Mouse (Mus musculus): Measurements from ENCODE around the gene Hspb9. TPM values are rescaled to one million over a fixed set of nuclear protein-coding genes. Genes with fewer than 3 reads are reported as not detected.

Gene Hspb9
- polyA plus RNA-seq, 1 experiment from 2014 or later = 0.19 TPM

- Histone ChIP-seq H3K4me3 (0 out of 2 replicates have a peak overlapping the region, but pooled peaks have one; percentile 12), H3K9me3 (no peaks in the 10 kb centered on the region), H3K36me3 (peaks cover 25% of the 10 kb centered on the region), H3K27me3 (ENCODE audit: insufficient read depth, poor library complexity, severe bottlenecking) (no peaks in the 10 kb centered on the region), H3K27ac (peak overlapping the region; percentile 56), H3K4me1 (peaks cover 53% of the 10 kb centered on the region)
- no peak for DNase-seq (ENCODE audit: low spot score)
- 41% methylated on average over 2 of the region's 2 CpGs for WGBS
Observed at GRCm38 (mm10) chr11:100722493-100723028, 8.9 kb downstream of the Hspb9 start.

- Histone ChIP-seq H3K27me3 (ENCODE audit: insufficient read depth, poor library complexity, severe bottlenecking) (no peaks in the 10 kb centered on the region), H3K4me3 (no peak overlapping the region; the same call in 1 of the 2 replicates), H3K27ac (peak overlapping the region; percentile 57), H3K9me3 (no peaks in the 10 kb centered on the region), H3K36me3 (peaks cover 17% of the 10 kb centered on the region), H3K4me1 (peaks cover 48% of the 10 kb centered on the region)
- DNase-seq (ENCODE audit: low spot score) = no peak
- WGBS = 24% methylated on average over 5 of the region's 5 CpGs
Observed at GRCm38 (mm10) chr11:100724919-100725512, 11.4 kb downstream of the Hspb9 start.

GRCm38 (mm10) chr11:100727201-100727600 is 13.6 kb downstream of the Hspb9 start:
- no peak overlapping the region for H3K4me3 ChIP-seq
- WGBS = 95% methylated on average over 3 of the region's 3 CpGs
- H3K36me3 ChIP-seq = peaks cover 20% of the 10 kb centered on the region
- H3K27ac ChIP-seq = no peak overlapping the region
- no peak for DNase-seq (ENCODE audit: low spot score)
- no peaks in the 10 kb centered on the region for H3K27me3 ChIP-seq (ENCODE audit: insufficient read depth, poor library complexity, severe bottlenecking)
- H3K4me1 ChIP-seq = peaks cover 30% of the 10 kb centered on the region
- no peaks in the 10 kb centered on the region for H3K9me3 ChIP-seq

GRCm38 (mm10) chr11:100728601-100729000 is 15.0 kb downstream of the Hspb9 start:
- Histone ChIP-seq H3K4me3 (no peak overlapping the region), H3K4me1 (peaks cover 20% of the 10 kb centered on the region), H3K27me3 (ENCODE audit: insufficient read depth, poor library complexity, severe bottlenecking) (no peaks in the 10 kb centered on the region), H3K9me3 (no peaks in the 10 kb centered on the region), H3K36me3 (peaks cover 30% of the 10 kb centered on the region), H3K27ac (no peak overlapping the region)
- DNase-seq (ENCODE audit: low spot score) = no peak
- WGBS = 84% methylated on average over 6 of the region's 6 CpGs

- no peak overlapping the region for H3K27ac ChIP-seq
- no peaks in the 10 kb centered on the region for H3K27me3 ChIP-seq (ENCODE audit: insufficient read depth, poor library complexity, severe bottlenecking)
- 85% methylated on average over 4 of the region's 4 CpGs for WGBS
- H3K36me3 ChIP-seq = peaks cover 32% of the 10 kb centered on the region
- peaks cover 12% of the 10 kb centered on the region for H3K4me1 ChIP-seq
- no peak overlapping the region for H3K4me3 ChIP-seq
- no peaks in the 10 kb centered on the region for H3K9me3 ChIP-seq
- DNase-seq (ENCODE audit: low spot score) = no peak
Observed at GRCm38 (mm10) chr11:100729976-100730375, 16.3 kb downstream of the Hspb9 start.

- no peak for DNase-seq (ENCODE audit: low spot score)
- Histone ChIP-seq H3K9me3 (no peaks in the 10 kb centered on the region), H3K27me3 (ENCODE audit: insufficient read depth, poor library complexity, severe bottlenecking) (no peaks in the 10 kb centered on the region), H3K4me3 (no peak overlapping the region), H3K36me3 (peaks cover 32% of the 10 kb centered on the region), H3K4me1 (peaks cover 11% of the 10 kb centered on the region; the same call in 1 of the 2 replicates), H3K27ac (no peak overlapping the region)
- 87% methylated on average over 6 of the region's 6 CpGs for WGBS
Observed at GRCm38 (mm10) chr11:100730477-100731205, 17.0 kb downstream of the Hspb9 start.

- Histone ChIP-seq H3K27me3 (ENCODE audit: insufficient read depth, poor library complexity, severe bottlenecking) (0 out of 2 replicates have a peak, but pooled peaks cover 6% of the 10 kb centered on the region), H3K27ac (peak overlapping the region; percentile 1; the same call in 1 of the 2 replicates), H3K9me3 (no peaks in the 10 kb centered on the region), H3K36me3 (peaks cover 16% of the 10 kb centered on the region), H3K4me3 (peak overlapping the region; percentile 85), H3K4me1 (peaks cover 31% of the 10 kb centered on the region)
- 87% methylated on average over 9 of the region's 9 CpGs for WGBS
- no peak for DNase-seq (ENCODE audit: low spot score)
Observed at GRCm38 (mm10) chr11:100735134-100735865, 21.6 kb downstream of the Hspb9 start.

GRCm38 (mm10) chr11:100735954-100736745 is 22.5 kb downstream of the Hspb9 start:
- Histone ChIP-seq H3K27ac (peak overlapping the region; percentile 1; the same call in 1 of the 2 replicates), H3K36me3 (peaks cover 16% of the 10 kb centered on the region), H3K4me3 (peak overlapping the region; percentile 85), H3K9me3 (no peaks in the 10 kb centered on the region), H3K4me1 (peaks cover 27% of the 10 kb centered on the region), H3K27me3 (ENCODE audit: insufficient read depth, poor library complexity, severe bottlenecking) (peaks cover 11% of the 10 kb centered on the region; the same call in 1 of the 2 replicates)
- DNase-seq (ENCODE audit: low spot score) = no peak
- WGBS = 66% methylated on average over 14 of the region's 14 CpGs

GRCm38 (mm10) chr11:100736746-100737080 is 23.1 kb downstream of the Hspb9 start:
- no peak for DNase-seq (ENCODE audit: low spot score)
- peaks cover 17% of the 10 kb centered on the region; the same call in 1 of the 2 replicates for H3K27me3 ChIP-seq (ENCODE audit: insufficient read depth, poor library complexity, severe bottlenecking)
- WGBS = 66% methylated on average over 4 of the region's 4 CpGs
- H3K36me3 ChIP-seq = peaks cover 16% of the 10 kb centered on the region
- peaks cover 27% of the 10 kb centered on the region for H3K4me1 ChIP-seq
- no peaks in the 10 kb centered on the region for H3K9me3 ChIP-seq
- H3K27ac ChIP-seq = peak overlapping the region; percentile 92; the same call in 1 of the 2 replicates
- H3K4me3 ChIP-seq = peak overlapping the region; percentile 85

- 1% methylated on average over 13 of the region's 13 CpGs for WGBS
- Histone ChIP-seq H3K4me1 (peaks cover 27% of the 10 kb centered on the region), H3K27ac (peak overlapping the region; percentile 92), H3K9me3 (no peaks in the 10 kb centered on the region), H3K27me3 (ENCODE audit: insufficient read depth, poor library complexity, severe bottlenecking) (peaks cover 17% of the 10 kb centered on the region; the same call in 1 of the 2 replicates), H3K36me3 (peaks cover 13% of the 10 kb centered on the region), H3K4me3 (peak overlapping the region; percentile 85)
- DNase-seq (ENCODE audit: low spot score) = no peak
Observed at GRCm38 (mm10) chr11:100737105-100737733, 23.6 kb downstream of the Hspb9 start.

GRCm38 (mm10) chr11:100738066-100738604 is 24.5 kb downstream of the Hspb9 start, which contains the start of gene Rab5c:
Gene Rab5c (minus strand): TSS chr11:100738215.
- peaks cover 27% of the 10 kb centered on the region for H3K4me1 ChIP-seq
- H3K9me3 ChIP-seq = no peaks in the 10 kb centered on the region
- peak within 1 kb of the TSS; percentile 85 for H3K4me3 ChIP-seq
- peaks cover 6% of the 10 kb centered on the region; the same call in 1 of the 2 replicates for H3K36me3 ChIP-seq
- DNase-seq (ENCODE audit: low spot score) = peak; percentile 100
- 1% methylated on average over 39 of the region's 39 CpGs for WGBS
- H3K27me3 ChIP-seq (ENCODE audit: insufficient read depth, poor library complexity, severe bottlenecking) = peaks cover 18% of the 10 kb centered on the region; the same call in 1 of the 2 replicates
- peak within 1 kb of the TSS; percentile 92 for H3K27ac ChIP-seq
